Mouse (Mus musculus) gastrocnemius, postnatal 4 days (tissue): ENCODE data around the gene Skint7. TPM values are rescaled to one million over a fixed set of nuclear protein-coding genes. Genes with fewer than 3 reads are reported as not detected.
"Not testable (repeated sequence)": the region's sequence is repeated elsewhere in the genome, so short reads cannot be mapped to it uniquely, and the experiment has no call there.

ENCODE experiments used
- DNase-seq, 2 experiments: peaks; one replicate each; pipeline ENCODE4 v3.0.0; 2021 to 2022; ENCODE audit warnings: low spot score in 2 of 2, mixed read lengths in 2 of 2
- long read RNA-seq, 2 experiments: library from polyadenylated mRNA; stranded (forward); transcript quantifications; one replicate each; pipeline ENCODE4 v2.0.0; 2021
- total RNA-seq, 2 experiments: library from RNA; stranded (reverse); gene quantifications; 2 replicates each; pipeline ENCODE4 v1.2.3; 2021

The Skint7 gene
- not detected for total RNA-seq
- long read RNA-seq, experiment 1, result 0 reads
- long read RNA-seq, experiment 2, result 0 reads

DNA sequence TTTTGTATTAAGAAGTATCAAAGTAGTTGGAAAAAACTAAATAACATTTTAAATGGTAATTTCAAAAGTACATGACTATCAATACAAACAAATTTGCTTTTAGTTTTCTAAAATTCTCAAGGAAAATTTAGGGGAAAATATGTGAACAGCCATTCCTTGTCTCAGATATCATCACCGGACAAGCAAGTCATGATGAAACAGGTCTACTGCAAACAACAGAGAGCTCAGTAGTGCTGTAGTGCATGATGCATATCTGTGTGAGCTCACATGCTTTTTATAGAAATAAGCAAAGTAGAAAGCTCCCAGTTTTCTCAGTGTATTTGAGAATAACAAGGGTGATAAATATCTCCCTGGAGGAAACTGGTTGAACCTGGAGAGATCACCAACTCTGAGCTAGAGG, at the start of gene Skint7:
Gene Skint7, plus strand, starts transcription at position 301 of the 400 bp plus-strand sequence.
- DNase-seq, result no peak

DNA sequence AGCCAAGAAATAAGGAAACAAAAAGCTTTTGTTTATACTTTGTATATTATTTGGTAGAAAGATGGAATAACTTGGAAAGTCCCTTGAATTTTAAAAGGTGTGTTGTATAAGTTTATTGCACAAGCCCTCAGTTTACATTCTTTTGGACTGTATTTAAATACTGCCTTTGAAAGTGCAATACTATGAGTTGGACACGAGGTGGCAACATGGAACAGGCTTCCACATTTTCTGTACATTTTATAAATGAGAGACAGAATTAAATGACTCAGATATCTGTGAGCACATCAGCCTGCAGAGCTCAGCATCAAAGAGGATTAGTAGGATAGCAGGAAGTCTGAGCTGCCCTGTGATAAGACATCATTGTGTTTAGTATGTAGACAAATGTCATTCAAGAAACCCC, 11.4 kb upstream of the Skint7 start:
- no peak for DNase-seq

DNA sequence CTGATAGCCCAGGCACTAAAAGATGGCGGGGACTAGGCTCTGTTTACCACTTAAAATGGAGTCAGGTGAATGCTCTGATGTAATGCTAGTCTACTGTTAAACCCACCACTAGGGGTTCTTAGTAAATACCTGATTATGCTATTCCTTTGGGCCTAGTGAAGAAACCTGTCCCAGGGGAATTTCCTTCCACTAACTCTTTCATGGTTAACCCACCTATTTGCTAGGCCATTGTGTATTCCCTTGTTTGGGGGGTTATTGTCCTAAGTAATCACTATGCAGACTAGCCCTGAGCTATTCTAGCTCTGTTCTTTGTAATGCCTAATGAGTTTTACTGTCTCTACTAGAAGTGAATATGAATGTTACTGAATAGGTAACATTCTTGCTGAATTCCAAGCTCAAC, 9.5 kb upstream of the Skint7 start:
- not testable (repeated sequence) for DNase-seq

DNA sequence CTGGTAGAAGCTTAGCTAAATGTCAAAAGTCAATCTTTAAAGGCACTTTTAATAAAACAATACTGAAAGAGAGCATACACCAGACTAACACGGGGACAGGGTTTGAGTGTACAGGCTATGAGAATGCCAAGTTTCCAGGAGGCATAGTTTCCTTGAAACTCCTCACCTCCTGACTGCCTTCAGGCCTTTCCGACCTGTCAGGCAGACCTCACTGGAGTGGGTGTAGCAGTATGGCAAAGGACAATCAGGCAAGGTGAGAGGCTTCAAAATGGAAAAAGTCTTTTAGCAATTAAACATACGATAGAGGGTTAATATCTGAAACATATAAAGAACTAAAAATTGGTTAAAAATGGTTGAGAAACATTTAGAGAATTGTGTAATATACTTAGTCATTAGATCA, 9.1 kb upstream of the Skint7 start:
- DNase-seq, result no peak

DNA sequence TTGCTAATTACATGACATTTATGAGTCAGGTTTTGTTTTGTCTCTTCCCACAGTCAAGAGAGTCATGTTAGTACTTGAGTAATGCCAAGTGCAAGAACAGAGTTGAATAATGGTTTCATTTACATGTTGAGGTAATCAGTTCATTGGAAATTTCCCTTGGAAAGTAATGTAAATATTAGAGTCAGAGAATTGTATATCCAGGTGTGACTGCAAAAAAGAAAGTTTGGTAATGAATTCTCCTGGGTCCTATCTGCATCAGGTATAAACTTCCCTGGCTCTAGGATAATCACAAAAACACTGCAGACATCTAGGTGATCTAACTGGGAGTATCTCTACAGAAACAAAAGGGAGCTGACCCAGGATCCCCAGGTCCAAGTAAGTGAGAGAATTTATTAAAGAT, 33.2 kb downstream of the Skint7 start, which contains the start of gene Skint1:
Gene Skint1, plus strand, starts transcription at position 301 of the 400 bp plus-strand sequence.
- DNase-seq, result no peak

Other genes with a start within 250 kb of the Skint7 start
- gene Slc5a9, start 70.0 kb upstream of the Skint7 start, total RNA-seq, result not detected
- gene Skint8, start 53.5 kb upstream of the Skint7 start, total RNA-seq, result not detected
- not detected for gene Skint1, start 33.3 kb downstream of the Skint7 start, total RNA-seq
- gene Skint4, start 99.1 kb downstream of the Skint7 start, total RNA-seq, result not detected